Mouse (Mus musculus): ENCODE data around the gene Gm7954. TPM values are rescaled to one million over a fixed set of nuclear protein-coding genes. Genes with fewer than 3 reads are reported as not detected.

Gm7954 gene
- not detected in 2 replicates for polyA plus RNA-seq (2012; rRNA removed; ENCODE audit: low replicate concordance)

DNA sequence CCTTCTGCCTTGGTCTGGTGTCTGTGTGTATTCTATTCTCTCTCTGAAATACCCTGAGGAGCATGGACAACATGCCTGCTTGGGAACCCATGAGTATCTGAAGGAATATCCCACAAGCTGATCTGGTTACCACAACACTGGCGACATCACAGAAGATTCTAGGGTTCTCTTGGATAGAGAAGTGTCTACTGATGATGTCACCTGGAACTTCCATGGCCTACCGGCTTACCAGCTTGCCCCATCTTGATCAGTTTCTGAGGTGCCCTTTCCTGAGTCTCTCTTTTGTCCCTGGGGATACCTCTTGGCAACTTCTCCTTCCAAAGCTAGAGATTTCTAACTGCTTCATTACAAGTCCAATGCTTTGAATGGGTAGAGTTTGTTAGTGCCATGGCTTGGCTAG is at the start of gene Gm7954:
Gene Gm7954, minus strand, starts transcription at position 101 of the 400 bp plus-strand sequence.

DNA sequence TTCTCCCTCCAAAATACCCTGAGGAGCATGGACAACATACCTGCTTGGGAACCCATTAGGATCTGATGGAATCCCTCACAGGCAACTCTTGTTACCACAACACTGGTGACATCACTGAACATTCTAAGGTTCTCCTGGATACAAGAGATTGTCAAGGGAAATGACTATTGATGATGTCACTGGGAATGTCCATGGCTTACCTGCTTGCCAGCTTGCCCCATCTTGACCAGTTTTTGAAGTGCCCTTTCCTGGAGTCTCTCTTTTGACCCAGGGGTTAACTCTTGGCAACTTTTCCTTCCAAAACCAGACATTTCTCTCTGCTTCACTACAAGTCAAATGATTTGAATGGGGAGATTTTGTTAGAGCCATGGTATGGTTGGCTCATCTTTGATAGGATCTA is 36.1 kb upstream of the Gm7954 start, which contains the start of gene Gm3486:
Gene Gm3486, minus strand, starts transcription at position 101 of the 400 bp plus-strand sequence.

DNA sequence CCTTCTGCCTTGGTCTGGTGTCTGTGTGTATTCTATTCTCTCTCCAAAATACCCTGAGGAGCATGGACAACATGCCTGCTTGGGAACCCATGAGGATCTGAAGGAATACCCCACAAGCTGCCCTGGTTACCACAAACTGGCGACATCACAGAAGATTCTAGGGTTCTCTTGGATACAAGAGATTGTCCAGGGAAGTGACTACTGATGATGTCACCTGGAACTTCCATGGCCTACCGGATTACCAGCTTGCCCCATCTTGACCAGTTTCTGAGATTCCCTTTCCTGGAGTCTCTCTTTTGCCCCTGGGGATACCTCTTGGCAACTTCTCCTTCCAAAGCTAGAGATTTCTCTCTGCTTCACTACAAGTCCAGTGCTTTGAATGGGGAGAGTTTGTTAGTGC is 45.1 kb downstream of the Gm7954 start, which contains the start of gene Gm6482:
Gene Gm6482, minus strand, starts transcription at position 101 of the 400 bp plus-strand sequence.

Other genes with a start within 250 kb of the Gm7954 start
- not detected in 2 replicates for gene Gm2832, start 174.7 kb downstream of the Gm7954 start, polyA plus RNA-seq (2012; rRNA removed; ENCODE audit: low replicate concordance)
- not detected in 2 replicates for gene Gm5798, start 104.9 kb downstream of the Gm7954 start, polyA plus RNA-seq (2012; rRNA removed; ENCODE audit: low replicate concordance)
- not detected in 2 replicates for gene Gm7945, start 67.1 kb downstream of the Gm7954 start, polyA plus RNA-seq (2012; rRNA removed; ENCODE audit: low replicate concordance)
- gene Gm6482, start 45.2 kb downstream of the Gm7954 start, polyA plus RNA-seq (2012; rRNA removed; ENCODE audit: low replicate concordance): not detected in 2 replicates
- not detected in 2 replicates for gene Gm3486, start 36.0 kb upstream of the Gm7954 start, polyA plus RNA-seq (2012; rRNA removed; ENCODE audit: low replicate concordance)
- not detected in 2 replicates for gene Gm7970, start 102.1 kb upstream of the Gm7954 start, polyA plus RNA-seq (2012; rRNA removed; ENCODE audit: low replicate concordance)
- gene 1700049E17Rik2, start 119.7 kb upstream of the Gm7954 start, polyA plus RNA-seq (2012; rRNA removed; ENCODE audit: low replicate concordance): not detected in 2 replicates
- gene Gm3072, start 171.1 kb upstream of the Gm7954 start, polyA plus RNA-seq (2012; rRNA removed; ENCODE audit: low replicate concordance): not detected in 2 replicates
- not detected in 2 replicates for gene Gm3676, start 193.0 kb upstream of the Gm7954 start, polyA plus RNA-seq (2012; rRNA removed; ENCODE audit: low replicate concordance)
- not detected in 2 replicates for gene Gm8068, start 248.4 kb upstream of the Gm7954 start, polyA plus RNA-seq (2012; rRNA removed; ENCODE audit: low replicate concordance)